Mouse (Mus musculus) CH12.LX (cell line): ENCODE measurements around the gene Ralgapa1.

Source experiments
- CTCF ChIP-seq, 2 experiments: IDR thresholded peaks in 1 of 2; conservative IDR thresholded peaks in 1 of 2; 2 replicates each; pipeline ENCODE4 v1.5.1; 2011 to 2012; ENCODE audit warnings: low read depth in 2 of 2, low read length in 2 of 2, improper control_type of control experiment in 1 of 2, inconsistent platforms in 1 of 2, mild to moderate bottlenecking in 1 of 2, moderate library complexity in 1 of 2
- E2F4 ChIP-seq: IDR thresholded peaks from 2 replicates; pipeline ENCODE4 v1.6.1; 2011; ENCODE audit warnings: low read depth, low read length, improper control_type of control experiment; ENCODE audit not compliant: insufficient replicate concordance
- EP300 ChIP-seq: IDR thresholded peaks from 2 replicates; pipeline ENCODE4 v1.6.1; 2011; ENCODE audit warnings: low read length, improper control_type of control experiment
- TBP ChIP-seq: conservative IDR thresholded peaks from 2 replicates; pipeline ENCODE4 v1.6.1; 2011; ENCODE audit warnings: low read depth, low read length, improper control_type of control experiment
- UBTF ChIP-seq: IDR thresholded peaks from 2 replicates; pipeline ENCODE4 v1.6.1; 2012; ENCODE audit warnings: low read depth, mild to moderate bottlenecking, inconsistent platforms, low read length, improper control_type of control experiment, moderate library complexity
- ZC3H11A ChIP-seq: IDR thresholded peaks from 2 replicates; pipeline ENCODE4 v1.6.1; 2012; ENCODE audit warnings: low read depth, mild to moderate bottlenecking, inconsistent platforms, low read length, improper control_type of control experiment
- ZMIZ1 ChIP-seq: IDR thresholded peaks from 2 replicates; pipeline ENCODE4 v1.6.1; 2012; ENCODE audit warnings: low read depth, mild to moderate bottlenecking, inconsistent platforms, low read length, improper control_type of control experiment

DNA sequence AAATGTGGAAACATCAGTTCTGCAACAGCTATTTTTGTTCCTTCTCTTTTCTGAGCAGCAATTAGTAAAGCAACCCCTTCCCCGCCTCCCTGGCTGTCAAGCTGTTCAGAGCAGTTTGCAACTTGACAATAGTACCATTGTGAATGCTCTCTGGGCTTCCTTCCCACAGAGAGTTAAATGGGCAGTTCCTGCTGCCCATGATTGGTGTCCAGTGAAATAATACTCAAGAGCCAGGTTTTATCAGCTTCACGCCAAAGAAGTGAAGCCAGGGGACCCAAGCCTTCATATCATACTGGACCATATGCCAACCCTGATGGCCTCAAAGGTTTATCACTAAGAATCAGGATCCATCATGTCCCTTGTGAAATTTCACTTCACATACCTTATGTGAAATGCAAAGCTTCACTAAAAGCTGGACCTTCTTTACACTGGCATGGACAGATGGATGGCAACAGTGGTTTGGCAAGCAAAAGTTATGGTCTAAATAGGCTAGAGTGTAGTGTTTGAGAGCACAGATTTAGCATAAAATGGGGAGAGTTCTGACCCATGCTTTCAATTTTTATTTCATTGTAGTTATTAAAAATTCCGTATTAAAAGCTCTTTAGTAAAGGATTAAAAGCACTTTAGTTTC lies 198.2 kb downstream of the Ralgapa1 start:
- TF ChIP-seq ZMIZ1 (no peak), UBTF (no peak), EP300 (no peak), CTCF (conservative IDR thresholded peaks at IDR 0.05 in 1 of 2, IDR thresholded peaks at IDR 0.05 in 1 of 2; ENCODE audit: low read depth in 2 of 2, low read length in 2 of 2) (no peak), E2F4 (no peak), TBP (no peak), ZC3H11A (no peak)
